Comparison of ENCODE assay signal across 8 mouse cellular contexts in genomic region chr16:77330996-77331395, GRCm38 (mm10).
DNase-seq lines count a peak whose midpoint lies in the region; ATAC-seq lines count a peak whose summit lies in the region.

No protein-coding gene starts in this region.

- WGBS in heart, embryonic 13.5 days: 16% methylated on average over 8 of the region's 8 CpGs
- WGBS in kidney, embryonic 15.5 days: 10% methylated on average over 8 of the region's 8 CpGs

- H3K9me3 ChIP-seq in heart, embryonic 13.5 days: no peaks in the 10 kb centered on the region
- H3K9me3 ChIP-seq in kidney, embryonic 15.5 days (replicated peaks): no peaks in the 10 kb centered on the region

- peak overlapping the region; percentile 99 for H3K27ac ChIP-seq in heart, embryonic 13.5 days (replicated peaks)
- H3K27ac ChIP-seq in kidney, embryonic 15.5 days: peak overlapping the region; percentile 77

- ATAC-seq in heart, embryonic 13.5 days (ENCODE audit: extremely low read depth, insufficient number of reproducible peaks, low FRiP score, low TSS enrichment): no peak; the same call in 1 of the 2 replicates
- ATAC-seq in kidney, embryonic 15.5 days (replicated peaks; ENCODE audit: low FRiP score): no peak

- peak overlapping the region; percentile 78 for H3K4me2 ChIP-seq in heart, embryonic 13.5 days
- H3K4me2 ChIP-seq in kidney, embryonic 15.5 days: peak overlapping the region; percentile 59

- H3K9ac ChIP-seq in heart, embryonic 13.5 days: peak overlapping the region; percentile 91
- peak overlapping the region; percentile 50 for H3K9ac ChIP-seq in kidney, embryonic 15.5 days

- no peaks in the 10 kb centered on the region for H3K27me3 ChIP-seq in heart, embryonic 13.5 days (replicated peaks)
- H3K27me3 ChIP-seq in kidney, embryonic 15.5 days: no peaks in the 10 kb centered on the region

- peak overlapping the region; percentile 68 for H3K4me3 ChIP-seq in heart, embryonic 13.5 days
- peak overlapping the region; percentile 55 for H3K4me3 ChIP-seq in kidney, embryonic 15.5 days (replicated peaks)

- H3K36me3 ChIP-seq in heart, embryonic 13.5 days: peaks cover 24% of the 10 kb centered on the region
- 0 out of 2 replicates have a peak, but pooled peaks cover 5% of the 10 kb centered on the region for H3K36me3 ChIP-seq in kidney, embryonic 15.5 days

- H3K4me1 ChIP-seq in heart, embryonic 13.5 days: peaks cover 20% of the 10 kb centered on the region
- H3K4me1 ChIP-seq in kidney, embryonic 15.5 days: 0 out of 2 replicates have a peak, but pooled peaks cover 6% of the 10 kb centered on the region

- peak; percentile 64 to 87 for DNase-seq in adrenal gland, adult (ENCODE audit: inconsistent age in 2 of 2, low spot score in 1 of 2)
- DNase-seq in embryo, embryonic 11 days: peak; percentile 82
- peak; percentile 34 for DNase-seq in lung, postnatal 10 days
- peak; percentile 43 for DNase-seq in ovary, postnatal 14 days (ENCODE audit: low spot score)
- DNase-seq in right cerebral cortex, postnatal 25 days: no peak
- no peak for DNase-seq in spleen, adult 12 weeks (ENCODE audit: low spot score)

Comparison
In these comparisons a context has a peak if more than half of its experiments do, and no peak if none do; other contexts are left out.
1. DNase-seq: peak in adrenal gland, adult (2 of 2), embryo, embryonic 11 days (single experiment), lung, postnatal 10 days (single experiment) and ovary, postnatal 14 days (single experiment); none in right cerebral cortex, postnatal 25 days (single experiment) and spleen, adult 12 weeks (single experiment).